In genomic region chr1:66863741-66864495, GRCm38 (mm10) we compare ENCODE assay signal across 8 mouse cellular contexts. TPM values are rescaled to one million over a fixed set of nuclear protein-coding genes. Genes with fewer than 3 reads are reported as not detected.
A peak's percentile ranks its signal among the peaks of the same experiment; 100 is the strongest.
DNase-seq lines count a peak whose midpoint lies in the region; ATAC-seq and TF ChIP-seq lines count a peak whose summit lies in the region.

No protein-coding gene starts in this region.

- H3K4me1 ChIP-seq in megakaryocyte, embryonic 14.5 days, result peaks cover 13% of the 10 kb centered on the region
- H3K4me1 ChIP-seq in embryonic facial prominence, embryonic 15.5 days, result 0 out of 2 replicates have a peak, but pooled peaks cover 9% of the 10 kb centered on the region
- H3K4me1 ChIP-seq in kidney, embryonic 14.5 days (ENCODE audit: control insufficient read depth, insufficient read depth, low read length), result 0 out of 2 replicates have a peak, but pooled peaks cover 3% of the 10 kb centered on the region
- H3K4me1 ChIP-seq in midbrain, postnatal 0 days (ENCODE audit: insufficient read depth, low read length), result no peaks in the 10 kb centered on the region

- H3K4me3 ChIP-seq in megakaryocyte, embryonic 14.5 days (replicated peaks), result peak overlapping the region; percentile 98
- H3K4me3 ChIP-seq in embryonic facial prominence, embryonic 15.5 days (replicated peaks), result peak overlapping the region; percentile 86
- H3K4me3 ChIP-seq in kidney, embryonic 14.5 days (ENCODE audit: low read length), result peak overlapping the region; percentile 89
- peak overlapping the region; percentile 83 for H3K4me3 ChIP-seq in midbrain, postnatal 0 days (ENCODE audit: low read depth, low read length)

- H3K9me3 ChIP-seq in megakaryocyte, embryonic 14.5 days, result peaks cover 3% of the 10 kb centered on the region; the same call in 1 of the 2 replicates
- H3K9me3 ChIP-seq in embryonic facial prominence, embryonic 15.5 days (replicated peaks), result 0 out of 2 replicates have a peak, but pooled peaks cover 5% of the 10 kb centered on the region
- H3K9me3 ChIP-seq in kidney, embryonic 14.5 days (ENCODE audit: control insufficient read depth, low read length), result peaks cover 3% of the 10 kb centered on the region; the same call in 1 of the 2 replicates
- no peaks in the 10 kb centered on the region for H3K9me3 ChIP-seq in midbrain, postnatal 0 days (ENCODE audit: low read length)

- peaks cover 7% of the 10 kb centered on the region for H3K27me3 ChIP-seq in megakaryocyte, embryonic 14.5 days (replicated peaks)
- no peaks in the 10 kb centered on the region for H3K27me3 ChIP-seq in embryonic facial prominence, embryonic 15.5 days
- no peaks in the 10 kb centered on the region for H3K27me3 ChIP-seq in kidney, embryonic 14.5 days (ENCODE audit: control insufficient read depth, insufficient read depth, low read length)
- H3K27me3 ChIP-seq in midbrain, postnatal 0 days (ENCODE audit: insufficient read depth, low read length), result no peaks in the 10 kb centered on the region

- no peak for ATAC-seq in megakaryocyte, adult 5-6 weeks (ENCODE audit: poor library complexity, severe bottlenecking)
- ATAC-seq in embryonic facial prominence, embryonic 15.5 days (ENCODE audit: insufficient number of reproducible peaks, low FRiP score, low TSS enrichment, low read depth), result no peak
- ATAC-seq in kidney, embryonic 14.5 days (ENCODE audit: low FRiP score, low TSS enrichment), result no peak
- no peak for ATAC-seq in midbrain, postnatal 0 days (ENCODE audit: low FRiP score)

- TF ChIP-seq CTCF in midbrain, postnatal 0 days (IDR thresholded peaks at IDR 0.05), result no peak

- WGBS in embryonic facial prominence, embryonic 15.5 days, result 5% methylated on average over 9 of the region's 9 CpGs
- 10% methylated on average over 9 of the region's 9 CpGs for WGBS in kidney, embryonic 14.5 days
- 22% methylated on average over 9 of the region's 9 CpGs for WGBS in midbrain, postnatal 0 days

- DNase-seq in midbrain, postnatal 0 days (ENCODE audit: low spot score), result no peak
- no peak for DNase-seq in thymus, postnatal 14 days
- no peak for DNase-seq in cerebellum, postnatal 25 days
- DNase-seq in right cerebral cortex, postnatal 10 days (ENCODE audit: low spot score in 2 of 2), result no peak

- peak overlapping the region; percentile 69 for H3K4me2 ChIP-seq in embryonic facial prominence, embryonic 15.5 days (replicated peaks)
- peak overlapping the region; percentile 81 for H3K4me2 ChIP-seq in kidney, embryonic 14.5 days (replicated peaks; ENCODE audit: low read depth, low read length)
- H3K4me2 ChIP-seq in midbrain, postnatal 0 days (ENCODE audit: low read depth, low read length, poor library complexity, severe bottlenecking), result peak overlapping the region; percentile 90

- peaks cover 7% of the 10 kb centered on the region for H3K36me3 ChIP-seq in megakaryocyte, embryonic 14.5 days (replicated peaks; ENCODE audit: low read length)
- H3K36me3 ChIP-seq in embryonic facial prominence, embryonic 15.5 days, result no peaks in the 10 kb centered on the region
- H3K36me3 ChIP-seq in kidney, embryonic 14.5 days (ENCODE audit: control insufficient read depth, insufficient read depth, low read length), result no peaks in the 10 kb centered on the region; the same call in 1 of the 2 replicates
- H3K36me3 ChIP-seq in midbrain, postnatal 0 days (ENCODE audit: insufficient read depth, low read length), result no peaks in the 10 kb centered on the region

- H3K9ac ChIP-seq in embryonic facial prominence, embryonic 15.5 days, result no peak overlapping the region
- no peak overlapping the region for H3K9ac ChIP-seq in kidney, embryonic 14.5 days (ENCODE audit: low read depth, low read length)
- H3K9ac ChIP-seq in midbrain, postnatal 0 days (replicated peaks; ENCODE audit: low read length, poor library complexity, severe bottlenecking), result no peak overlapping the region

- H3K27ac ChIP-seq in embryonic facial prominence, embryonic 15.5 days (replicated peaks), result no peak overlapping the region
- H3K27ac ChIP-seq in kidney, embryonic 14.5 days (ENCODE audit: low read depth, low read length), result no peak overlapping the region
- H3K27ac ChIP-seq in midbrain, postnatal 0 days (ENCODE audit: low read depth, low read length), result no peak overlapping the region

RNA-seq across cellular contexts. Expression of gene Acadl, which starts 0.8 kb away (rescaled TPM):
- 1.5 and 3.2 TPM in 2 replicates for polyA plus RNA-seq in megakaryocyte, embryonic 14.5 days (2012; ENCODE audit: insufficient read depth, low replicate concordance)
- total RNA-seq in megakaryocyte, adult 5-6 weeks (2015), result 75.7 and 87.7 TPM in 2 replicates
- total RNA-seq in megakaryocyte, adult 5-6 weeks (2017), result 54.4 and 62.6 TPM in 2 replicates
- 87.8 and 91.4 TPM in 2 replicates for polyA plus RNA-seq in embryonic facial prominence, embryonic 15.5 days (2015; fragmentation: Nextera tagmentation; extraction: Ambion mirVana)
- 70.5 and 98.4 TPM in 2 replicates for polyA plus RNA-seq in kidney, embryonic 14.5 days (2014; fragmentation: Nextera tagmentation; extraction: Ambion mirVana)
- 5.4 and 5.8 TPM in 2 replicates for total RNA-seq in midbrain, postnatal 0 days (2014; rRNA removed)
- polyA plus RNA-seq in midbrain, postnatal 0 days (2015; fragmentation: Nextera tagmentation; extraction: Ambion mirVana), result 55.4 and 59.5 TPM in 2 replicates

RNA-seq across cellular contexts. Expression of gene Kansl1l, which starts 46.6 kb away (rescaled TPM):
- polyA plus RNA-seq in megakaryocyte, embryonic 14.5 days (2012; ENCODE audit: insufficient read depth, low replicate concordance), result 0.27 TPM in 1 of 2 replicates, not detected in the other
- total RNA-seq in megakaryocyte, adult 5-6 weeks (2015), result 23.4 and 24.6 TPM in 2 replicates
- 17.9 and 24.6 TPM in 2 replicates for total RNA-seq in megakaryocyte, adult 5-6 weeks (2017)
- 16.9 and 19.5 TPM in 2 replicates for polyA plus RNA-seq in embryonic facial prominence, embryonic 15.5 days (2015; fragmentation: Nextera tagmentation; extraction: Ambion mirVana)
- polyA plus RNA-seq in kidney, embryonic 14.5 days (2014; fragmentation: Nextera tagmentation; extraction: Ambion mirVana), result 15.7 and 16.4 TPM in 2 replicates
- total RNA-seq in midbrain, postnatal 0 days (2014; rRNA removed), result 20.8 and 20.9 TPM in 2 replicates
- 7.2 and 9.7 TPM in 2 replicates for polyA plus RNA-seq in midbrain, postnatal 0 days (2015; fragmentation: Nextera tagmentation; extraction: Ambion mirVana)

Comparison
In these comparisons a context has a peak if more than half of its experiments do, and no peak if none do; other contexts are left out.
1. RNA of gene Acadl, which starts 0.8 kb away (polyA plus RNA-seq): 70.5 to 98.4 TPM in kidney, embryonic 14.5 days, 87.8 to 91.4 TPM in embryonic facial prominence, embryonic 15.5 days and 55.4 to 59.5 TPM in midbrain, postnatal 0 days; 1.5 to 3.2 TPM in megakaryocyte, embryonic 14.5 days; every median in the first group is over 10 times any median in the second.
2. Peak in every context shown above with its lines, with median percentiles within 50 percentile points of each other: H3K4me3 ChIP-seq and H3K4me2 ChIP-seq.